Mouse (Mus musculus): ENCODE measurements at regions not wholly inside any gene's neighbourhood (a gene's known extent, or its start where the extent isn't known, plus 50 kb on each side); places are given as distances from the start of the nearest gene placed in this dataset.

DNA sequence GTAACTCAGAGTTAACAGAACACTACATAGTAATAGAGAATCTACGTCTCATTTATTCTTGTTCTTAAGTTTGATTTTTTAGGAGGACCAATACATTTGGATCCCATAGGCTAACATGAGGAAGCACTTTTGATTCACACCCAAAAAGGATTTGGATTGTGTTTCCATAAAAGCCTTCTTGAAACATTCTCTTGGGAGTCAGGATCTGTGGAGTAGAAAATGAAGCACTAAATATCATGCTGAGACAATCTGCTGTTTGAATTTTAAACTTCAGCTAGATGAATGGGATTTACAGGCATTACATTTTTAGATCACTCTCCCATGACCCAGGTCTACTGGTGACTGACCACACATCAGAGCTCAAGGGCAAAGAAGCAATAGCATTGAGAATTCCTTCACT is 2877.5 kb upstream of the 5930422O12Rik start:
- no peaks in the 10 kb centered on the region for H3K27me3 ChIP-seq (ENCODE audit: insufficient read depth, low read length)
- no peak overlapping the region for H3K27ac ChIP-seq (ENCODE audit: low read depth)
- TF ChIP-seq EP300 (IDR thresholded peaks at IDR 0.05; ENCODE audit: low read depth) (no peak), CTCF (IDR thresholded peaks at IDR 0.05; ENCODE audit: low read depth) (no peak)
- H3K4me3 ChIP-seq (ENCODE audit: low read depth, low read length) = no peak overlapping the region
- 69% methylated on average over 1 of the region's 1 CpGs for WGBS (ENCODE audit: insufficient replicate concordance)
- ATAC-seq (no peak), DNase-seq (no peak)
- H3K4me1 ChIP-seq (ENCODE audit: insufficient read depth) = no peaks in the 10 kb centered on the region
- no peak overlapping the region for H3K9ac ChIP-seq (replicated peaks)
- no peak overlapping the region for H3K4me2 ChIP-seq (ENCODE audit: low read depth, low read length)
- no peaks in the 10 kb centered on the region for H3K9me3 ChIP-seq (ENCODE audit: low read length)
- no peaks in the 10 kb centered on the region for H3K36me3 ChIP-seq (replicated peaks; ENCODE audit: insufficient read depth, low read length)

DNA sequence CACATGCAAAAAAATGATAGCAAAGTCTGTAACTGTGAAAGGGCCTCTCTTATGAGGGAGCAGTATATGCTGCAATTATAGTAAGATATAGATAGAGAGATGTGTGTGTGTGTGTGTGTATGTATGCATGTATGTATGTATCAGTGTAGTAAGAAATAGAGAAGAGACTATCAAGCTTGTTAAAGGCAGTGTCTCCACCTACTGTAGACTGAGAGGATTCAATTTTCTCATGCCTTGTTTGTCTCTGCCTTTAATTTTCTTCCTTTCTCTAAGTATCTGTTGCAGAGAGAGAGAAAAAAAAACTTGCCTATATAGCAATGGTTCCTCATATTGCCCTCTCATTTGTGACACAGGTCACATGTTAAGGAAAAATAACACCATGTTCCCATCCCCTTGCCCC is 2871.1 kb upstream of the 5930422O12Rik start:
- no peak overlapping the region for H3K27ac ChIP-seq (ENCODE audit: low read depth)
- no peak overlapping the region for H3K9ac ChIP-seq (replicated peaks)
- DNase-seq = no peak
- TF ChIP-seq CTCF (IDR thresholded peaks at IDR 0.05; ENCODE audit: low read depth) (no peak), EP300 (IDR thresholded peaks at IDR 0.05; ENCODE audit: low read depth) (no peak)
- H3K4me1 ChIP-seq (ENCODE audit: insufficient read depth) = no peaks in the 10 kb centered on the region
- H3K27me3 ChIP-seq (ENCODE audit: insufficient read depth, low read length) = no peaks in the 10 kb centered on the region
- no peak overlapping the region for H3K4me3 ChIP-seq (ENCODE audit: low read depth, low read length)
- H3K9me3 ChIP-seq (ENCODE audit: low read length) = no peaks in the 10 kb centered on the region
- ATAC-seq = no peak
- no peaks in the 10 kb centered on the region for H3K36me3 ChIP-seq (replicated peaks; ENCODE audit: insufficient read depth, low read length)
- no peak overlapping the region for H3K4me2 ChIP-seq (ENCODE audit: low read depth, low read length)

DNA sequence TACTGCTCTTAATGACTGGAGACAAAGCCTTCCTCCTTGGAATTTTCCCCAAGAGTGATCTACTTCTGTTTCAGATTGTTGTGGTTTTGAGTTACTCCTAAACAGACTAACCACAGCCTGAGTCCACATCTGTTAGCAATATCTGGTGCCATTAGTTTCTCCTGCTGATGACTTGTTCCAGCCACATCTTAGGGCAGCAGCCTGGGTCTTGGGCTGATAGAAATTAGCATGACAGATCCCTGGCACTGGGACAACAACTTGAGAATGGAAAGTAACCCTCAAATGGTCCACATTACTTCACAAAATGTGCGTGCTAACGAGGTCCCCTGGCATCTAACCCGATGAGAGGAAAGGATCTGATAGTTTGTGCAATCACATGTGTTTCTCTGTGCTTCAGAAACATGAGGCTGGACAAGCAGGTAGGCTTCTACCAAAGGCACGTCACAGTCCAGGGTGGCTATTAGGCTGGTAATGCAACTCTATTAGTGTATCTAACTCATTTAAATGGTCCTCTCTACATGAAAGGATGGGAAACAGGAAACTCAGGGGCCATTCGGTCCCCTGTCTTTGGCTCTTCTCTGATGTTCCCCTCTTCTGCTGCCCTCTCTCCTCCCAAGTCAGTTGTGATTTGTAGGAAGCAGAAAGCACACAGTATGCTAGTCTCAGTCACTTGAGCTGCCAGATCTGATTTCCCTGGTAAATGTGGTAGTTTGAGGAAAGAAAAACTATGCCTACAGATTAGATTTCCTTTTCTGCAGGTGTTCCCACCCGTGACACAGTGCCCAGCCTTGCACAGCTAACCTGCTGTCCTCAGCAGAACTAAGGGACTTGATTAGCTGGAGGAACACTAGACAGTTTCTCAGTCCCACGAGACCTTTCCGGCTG is 2866.9 kb upstream of the 5930422O12Rik start:
- WGBS (ENCODE audit: insufficient replicate concordance) = 70% methylated on average over 8 of the region's 8 CpGs
- DNase-seq (no peak), ATAC-seq (no peak)
- H3K27ac ChIP-seq (ENCODE audit: low read depth) = no peak overlapping the region
- TF ChIP-seq CTCF (IDR thresholded peaks at IDR 0.05; ENCODE audit: low read depth) (no peak), EP300 (IDR thresholded peaks at IDR 0.05; ENCODE audit: low read depth) (no peak)
- no peak overlapping the region for H3K4me3 ChIP-seq (ENCODE audit: low read depth, low read length)
- H3K4me1 ChIP-seq (ENCODE audit: insufficient read depth) = no peaks in the 10 kb centered on the region
- no peaks in the 10 kb centered on the region for H3K36me3 ChIP-seq (replicated peaks; ENCODE audit: insufficient read depth, low read length)
- no peaks in the 10 kb centered on the region for H3K27me3 ChIP-seq (ENCODE audit: insufficient read depth, low read length)
- H3K9me3 ChIP-seq (ENCODE audit: low read length) = no peaks in the 10 kb centered on the region
- no peak overlapping the region for H3K9ac ChIP-seq (replicated peaks)
- no peak overlapping the region for H3K4me2 ChIP-seq (ENCODE audit: low read depth, low read length)

DNA sequence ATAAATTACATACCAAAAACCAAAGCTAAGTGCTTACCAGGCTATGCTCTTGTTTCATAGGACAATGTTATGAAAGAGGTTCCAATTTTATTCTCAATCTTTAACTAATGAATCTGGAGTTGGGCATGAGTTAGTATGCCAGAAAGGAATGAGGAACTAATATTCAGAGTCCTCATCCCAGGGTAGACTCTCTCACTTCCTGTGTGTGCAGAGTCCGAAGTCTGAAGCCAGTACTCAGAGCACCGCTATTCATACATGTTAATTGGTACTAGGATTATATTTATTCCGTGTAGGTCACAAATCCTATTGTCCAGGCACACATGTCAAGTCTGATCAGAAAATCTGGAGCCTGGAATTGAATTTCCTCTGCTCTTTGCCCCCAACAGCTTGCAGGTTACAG is 2858.7 kb upstream of the 5930422O12Rik start:
- no peaks in the 10 kb centered on the region for H3K27me3 ChIP-seq (ENCODE audit: insufficient read depth, low read length)
- ATAC-seq (no peak), DNase-seq (no peak)
- no peaks in the 10 kb centered on the region for H3K9me3 ChIP-seq (ENCODE audit: low read length)
- H3K9ac ChIP-seq (replicated peaks) = no peak overlapping the region
- WGBS (ENCODE audit: insufficient replicate concordance) = 53% methylated on average over 3 of the region's 3 CpGs
- no peak overlapping the region for H3K4me3 ChIP-seq (ENCODE audit: low read depth, low read length)
- H3K27ac ChIP-seq (ENCODE audit: low read depth) = no peak overlapping the region
- H3K36me3 ChIP-seq (replicated peaks; ENCODE audit: insufficient read depth, low read length) = no peaks in the 10 kb centered on the region
- TF ChIP-seq EP300 (IDR thresholded peaks at IDR 0.05; ENCODE audit: low read depth) (no peak), CTCF (IDR thresholded peaks at IDR 0.05; ENCODE audit: low read depth) (no peak)
- H3K4me2 ChIP-seq (ENCODE audit: low read depth, low read length) = no peak overlapping the region
- H3K4me1 ChIP-seq (ENCODE audit: insufficient read depth) = no peaks in the 10 kb centered on the region

DNA sequence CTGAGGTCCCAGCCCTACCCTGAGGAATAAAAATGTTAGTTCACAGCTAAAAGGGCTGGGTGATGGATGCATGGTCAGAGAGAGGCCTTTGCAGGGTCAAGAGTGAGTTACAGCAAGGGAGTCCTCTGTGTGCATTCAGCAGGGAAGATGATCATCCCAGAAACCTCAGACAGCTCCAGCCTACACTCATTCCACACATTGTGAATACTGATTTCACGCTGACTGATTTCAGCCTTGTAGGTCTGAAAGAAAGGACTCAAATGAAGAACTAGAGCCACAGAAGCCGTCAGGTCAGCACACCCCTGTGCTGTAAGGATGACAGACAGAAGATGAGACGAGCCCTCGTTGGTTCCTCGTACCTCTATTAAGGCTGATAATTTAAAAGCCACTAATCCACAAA is 2858.0 kb upstream of the 5930422O12Rik start:
- Histone ChIP-seq H3K27me3 (ENCODE audit: insufficient read depth, low read length) (no peaks in the 10 kb centered on the region), H3K4me2 (ENCODE audit: low read depth, low read length) (no peak overlapping the region), H3K9ac (replicated peaks) (no peak overlapping the region), H3K4me1 (ENCODE audit: insufficient read depth) (no peaks in the 10 kb centered on the region), H3K27ac (ENCODE audit: low read depth) (no peak overlapping the region), H3K36me3 (replicated peaks; ENCODE audit: insufficient read depth, low read length) (no peaks in the 10 kb centered on the region), H3K4me3 (ENCODE audit: low read depth, low read length) (no peak overlapping the region), H3K9me3 (ENCODE audit: low read length) (no peaks in the 10 kb centered on the region)
- DNase-seq (no peak), ATAC-seq (no peak)
- no peak for TF ChIP-seq EP300 (IDR thresholded peaks at IDR 0.05; ENCODE audit: low read depth)
- no peak for TF ChIP-seq CTCF (IDR thresholded peaks at IDR 0.05; ENCODE audit: low read depth)
- 77% methylated on average over 5 of the region's 5 CpGs for WGBS (ENCODE audit: insufficient replicate concordance)

DNA sequence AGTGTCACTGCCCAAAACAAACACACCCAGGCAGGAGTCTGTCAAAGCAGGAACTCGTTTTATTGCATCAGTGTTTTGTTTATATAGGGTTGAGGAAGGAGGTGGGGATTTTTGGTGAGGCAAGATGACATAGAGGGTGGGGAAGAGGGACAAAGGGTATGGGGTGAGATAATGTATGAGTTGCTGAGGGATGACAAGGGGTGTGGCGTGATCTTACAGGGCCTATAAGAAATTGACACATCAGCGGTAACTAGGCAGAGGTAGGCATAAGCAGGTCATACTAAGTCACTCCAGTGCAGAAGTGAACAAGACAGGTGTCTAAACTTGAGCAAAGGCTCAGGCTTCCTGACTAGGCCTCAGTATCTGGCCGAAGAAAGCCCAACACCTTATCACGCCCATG is 2841.0 kb upstream of the 5930422O12Rik start:
- H3K4me3 ChIP-seq (ENCODE audit: low read depth, low read length) = no peak overlapping the region
- WGBS (ENCODE audit: insufficient replicate concordance) = 62% methylated on average over 5 of the region's 5 CpGs
- ATAC-seq = peak; percentile 68
- H3K9ac ChIP-seq (replicated peaks) = no peak overlapping the region
- no peaks in the 10 kb centered on the region for H3K9me3 ChIP-seq (ENCODE audit: low read length)
- H3K4me2 ChIP-seq (ENCODE audit: low read depth, low read length) = no peak overlapping the region
- H3K27ac ChIP-seq (ENCODE audit: low read depth) = no peak overlapping the region
- H3K36me3 ChIP-seq (replicated peaks; ENCODE audit: insufficient read depth, low read length) = no peaks in the 10 kb centered on the region
- H3K27me3 ChIP-seq (ENCODE audit: insufficient read depth, low read length) = no peaks in the 10 kb centered on the region
- no peak for DNase-seq
- TF ChIP-seq EP300 (IDR thresholded peaks at IDR 0.05; ENCODE audit: low read depth) = no peak
- no peak for TF ChIP-seq CTCF (IDR thresholded peaks at IDR 0.05; ENCODE audit: low read depth)
- no peaks in the 10 kb centered on the region for H3K4me1 ChIP-seq (ENCODE audit: insufficient read depth)
